Mouse (Mus musculus) cortical plate, adult 2 months (tissue): ENCODE data around the gene Ulk1.

Experiments used
- CTCF ChIP-seq: fragments of 200-500 bp; IDR thresholded peaks from 2 replicates; pipeline ENCODE4 v1.5.1; 2011; ENCODE audit warnings: mild to moderate bottlenecking, control low read depth, low read length; ENCODE audit not compliant: insufficient read depth; ENCODE audit errors: extremely low read depth
- POLR2A ChIP-seq: fragments of 200-500 bp; IDR thresholded peaks from 2 replicates; pipeline ENCODE4 v1.6.1; 2011; ENCODE audit warnings: mild to moderate bottlenecking, low read length, control low read depth; ENCODE audit not compliant: insufficient read depth; ENCODE audit errors: extremely low read depth

DNA sequence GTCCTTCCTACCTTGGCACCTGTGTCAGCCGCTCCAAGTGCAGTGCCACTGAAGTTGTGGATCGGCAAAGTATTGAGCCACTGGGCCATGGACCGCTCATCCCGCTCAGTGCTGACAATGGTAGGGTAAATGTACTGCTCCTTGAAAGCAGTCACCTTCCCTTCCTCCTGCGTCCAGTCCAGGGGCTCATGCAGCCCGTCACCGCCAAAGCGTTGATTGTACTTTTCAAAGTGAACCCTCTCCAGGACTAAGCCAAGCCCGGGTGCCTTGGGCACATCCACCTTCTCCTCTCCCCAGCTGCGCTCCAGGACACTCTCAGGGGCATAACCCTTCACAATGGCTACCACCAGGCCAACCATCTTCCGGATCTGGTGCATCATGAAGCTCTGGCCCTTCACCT lies 35.4 kb downstream of the Ulk1 start:
- TF ChIP-seq CTCF (no peak), POLR2A (no peak)
